Mouse (Mus musculus) c-Kit-positive CD71-negative TER-119-negative erythroid progenitor cells, embryonic 14.5 days (primary cell): ENCODE measurements at regions not wholly inside any gene's neighbourhood (a gene's known extent, or its start where the extent isn't known, plus 50 kb on each side); places are given as distances from the start of the nearest gene placed in this dataset.
A peak's percentile ranks its signal among the peaks of the same experiment; 100 is the strongest.

ENCODE experiments used
- DNase-seq: peaks from one replicate; pipeline ENCODE4 v3.0.0-alpha.2; 2013; ENCODE audit warnings: low read depth

DNA sequence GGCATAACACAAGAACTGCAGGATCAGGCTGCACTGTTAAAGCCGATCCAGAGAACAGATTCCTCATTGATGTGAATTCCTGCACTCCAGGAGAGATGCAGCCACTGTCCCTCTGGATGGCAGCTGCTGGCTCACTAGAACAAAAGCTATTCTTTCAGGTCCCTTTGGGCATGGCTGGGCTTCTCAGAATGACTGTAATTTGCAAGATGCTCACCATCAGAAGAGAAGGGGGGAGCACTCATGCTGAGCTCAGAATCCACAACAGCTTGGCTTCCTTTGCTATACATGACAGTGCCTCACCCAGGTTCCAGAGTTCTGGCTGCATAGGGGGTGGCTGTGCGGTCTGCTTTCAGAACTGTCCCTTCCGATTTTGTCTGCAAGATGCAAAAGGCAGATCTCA is 57.8 kb upstream of the Chd6 start:
- no peak for DNase-seq

DNA sequence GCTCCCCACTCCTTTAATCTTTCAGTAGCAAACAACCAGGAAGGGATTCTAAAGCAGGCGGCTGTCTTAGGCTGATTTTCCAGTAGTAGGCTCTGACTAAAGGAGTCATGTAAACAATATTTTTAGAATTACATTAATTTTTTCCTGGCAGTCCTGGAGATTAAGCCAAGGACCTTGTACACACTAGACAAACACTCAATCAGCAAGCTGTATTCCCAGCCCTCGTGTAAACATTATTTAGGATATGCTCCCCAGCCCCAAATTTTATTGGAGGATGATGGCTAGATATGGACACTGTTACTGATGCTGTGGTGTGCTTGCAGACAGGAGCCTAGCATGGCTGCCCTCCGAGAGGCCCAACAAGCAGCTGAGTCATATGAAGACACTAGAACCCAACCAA is 56.6 kb upstream of the Chd6 start:
- DNase-seq, result no peak

DNA sequence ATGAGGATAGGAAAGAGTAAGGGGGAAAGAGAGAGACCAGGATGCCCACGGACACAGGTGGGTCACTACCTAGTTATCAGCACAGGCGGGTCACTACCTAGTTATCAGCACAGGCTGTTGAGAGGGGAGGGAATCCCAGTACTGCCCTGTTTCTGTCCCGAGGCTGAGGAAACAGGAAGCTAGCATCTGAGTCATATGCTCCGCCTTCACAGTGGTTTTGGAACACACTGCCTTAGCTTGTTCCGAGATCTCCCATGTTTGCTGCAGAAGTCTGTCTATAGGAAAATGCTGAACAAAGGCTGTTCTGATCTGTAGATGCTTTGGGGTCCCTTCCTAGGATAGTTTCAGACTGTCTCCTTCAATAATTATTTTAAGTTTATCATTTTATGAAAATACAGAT is 55.4 kb upstream of the Chd6 start:
- peak; percentile 4 for DNase-seq
